Mouse (Mus musculus): ENCODE results near the gene Zfc3h1.
A peak's percentile ranks its signal among the peaks of the same experiment; 100 is the strongest.

Zfc3h1 gene

GRCm38 (mm10) chr10:115478441-115479141 lies 93.8 kb downstream of the Zfc3h1 start:
- DNase-seq, result peak; percentile 4 to 14

All from cerebellum, adult 18-20 months (tissue).